Mouse (Mus musculus): Measurements from ENCODE around the gene Ddi2. TPM values are rescaled to one million over a fixed set of nuclear protein-coding genes. Genes with fewer than 3 reads are reported as not detected.

Ddi2 gene
- polyA plus RNA-seq, 1 experiment = 21.9 TPM

DNA sequence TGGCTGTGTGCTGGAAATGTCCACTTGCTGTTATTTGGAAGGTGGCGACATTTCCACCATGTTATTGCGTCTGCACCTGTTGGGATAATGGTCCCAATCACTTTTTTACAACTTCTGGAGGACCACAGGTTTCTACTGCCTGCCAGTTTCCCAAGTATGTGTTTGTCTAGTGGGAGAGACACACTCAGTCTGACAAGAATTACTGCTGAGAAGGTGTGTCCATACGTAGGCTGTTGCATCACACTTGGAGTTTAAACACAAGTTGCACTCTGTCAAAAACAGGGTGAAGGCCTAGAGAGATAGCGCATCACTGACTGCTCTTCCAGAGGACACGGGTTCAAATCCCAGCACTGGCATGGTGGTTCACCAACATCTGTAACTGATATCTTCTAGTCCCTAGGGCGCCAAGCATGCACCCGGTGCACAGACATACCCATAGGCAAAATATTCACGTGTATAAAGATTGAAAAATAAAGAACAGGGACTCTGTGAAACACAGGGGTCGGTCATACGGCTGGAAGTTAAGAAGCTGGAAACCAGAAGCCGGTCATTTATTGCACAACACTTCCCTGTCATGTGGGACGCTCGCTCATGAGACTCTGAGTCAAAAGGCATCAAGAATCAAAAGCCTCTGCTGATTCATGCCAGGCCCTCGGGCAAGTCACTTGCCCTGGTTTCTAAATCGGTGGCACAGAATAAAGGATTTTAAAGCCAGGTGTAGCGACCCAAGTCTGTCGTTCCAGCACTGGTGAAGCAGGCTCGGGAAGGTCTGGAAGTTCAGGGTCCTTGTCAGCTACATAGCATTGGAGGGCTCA lies 53.1 kb downstream of the Ddi2 start:
- H3K27ac ChIP-seq (ENCODE audit: insufficient read depth, low read depth, low read length) = no peak overlapping the region
- no peak overlapping the region for H3K4me3 ChIP-seq (ENCODE audit: insufficient read depth, low read depth, low read length)
- H3K36me3 ChIP-seq (ENCODE audit: control insufficient read depth, insufficient read depth, low read length) = no peaks in the 10 kb centered on the region
- no peaks in the 10 kb centered on the region for H3K27me3 ChIP-seq (replicated peaks; ENCODE audit: control insufficient read depth, insufficient read depth, low read length)
- H3K4me1 ChIP-seq (ENCODE audit: control insufficient read depth, insufficient read depth, low read length) = no peaks in the 10 kb centered on the region
- TF ChIP-seq CTCF (conservative IDR thresholded peaks at IDR 0.05; ENCODE audit: insufficient read depth, insufficient read length, low read depth, low read length) (no peak), POLR2A (IDR thresholded peaks at IDR 0.05; ENCODE audit: low read depth, low read length) (no peak)
- peak; percentile 40 for DNase-seq
- WGBS = 79% methylated on average over 18 of the region's 18 CpGs

DNA sequence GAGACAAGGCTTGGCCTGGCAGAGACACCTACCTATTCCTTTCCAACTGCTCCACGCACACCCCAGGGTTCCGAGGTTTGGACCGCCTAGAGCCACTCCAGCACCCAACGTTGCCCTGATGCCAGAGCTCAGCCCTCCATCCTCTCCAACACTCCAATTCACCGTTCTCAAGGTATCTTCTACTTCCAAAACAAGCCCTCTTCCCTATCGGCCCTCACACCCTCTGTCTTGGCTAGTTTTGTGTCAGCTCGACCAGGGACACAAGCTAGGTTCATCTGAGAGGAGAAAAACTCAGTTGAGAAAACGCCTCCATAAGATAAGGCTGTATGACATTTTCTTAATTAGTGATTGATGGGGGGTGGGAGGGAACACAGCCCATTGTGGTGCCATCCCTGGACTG lies 58.4 kb downstream of the Ddi2 start, which contains the start of gene Plekhm2:
Gene Plekhm2, minus strand, starts transcription at position 101 of the 400 bp plus-strand sequence.
- H3K4me1 ChIP-seq (ENCODE audit: control insufficient read depth, insufficient read depth, low read length) = peaks cover 5% of the 10 kb centered on the region; the same call in 1 of the 2 replicates
- DNase-seq = no peak
- H3K27me3 ChIP-seq (replicated peaks; ENCODE audit: control insufficient read depth, insufficient read depth, low read length) = no peaks in the 10 kb centered on the region
- no peaks in the 10 kb centered on the region for H3K36me3 ChIP-seq (ENCODE audit: control insufficient read depth, insufficient read depth, low read length)
- peak within 1 kb of the TSS; percentile 53 for H3K27ac ChIP-seq (ENCODE audit: insufficient read depth, low read depth, low read length)
- peak within 1 kb of the TSS; percentile 89 for H3K4me3 ChIP-seq (ENCODE audit: insufficient read depth, low read depth, low read length)
- 73% methylated on average over 8 of the region's 8 CpGs for WGBS
- no peak for TF ChIP-seq CTCF (conservative IDR thresholded peaks at IDR 0.05; ENCODE audit: insufficient read depth, insufficient read length, low read depth, low read length)
- TF ChIP-seq POLR2A (IDR thresholded peaks at IDR 0.05; ENCODE audit: low read depth, low read length) = no peak

DNA sequence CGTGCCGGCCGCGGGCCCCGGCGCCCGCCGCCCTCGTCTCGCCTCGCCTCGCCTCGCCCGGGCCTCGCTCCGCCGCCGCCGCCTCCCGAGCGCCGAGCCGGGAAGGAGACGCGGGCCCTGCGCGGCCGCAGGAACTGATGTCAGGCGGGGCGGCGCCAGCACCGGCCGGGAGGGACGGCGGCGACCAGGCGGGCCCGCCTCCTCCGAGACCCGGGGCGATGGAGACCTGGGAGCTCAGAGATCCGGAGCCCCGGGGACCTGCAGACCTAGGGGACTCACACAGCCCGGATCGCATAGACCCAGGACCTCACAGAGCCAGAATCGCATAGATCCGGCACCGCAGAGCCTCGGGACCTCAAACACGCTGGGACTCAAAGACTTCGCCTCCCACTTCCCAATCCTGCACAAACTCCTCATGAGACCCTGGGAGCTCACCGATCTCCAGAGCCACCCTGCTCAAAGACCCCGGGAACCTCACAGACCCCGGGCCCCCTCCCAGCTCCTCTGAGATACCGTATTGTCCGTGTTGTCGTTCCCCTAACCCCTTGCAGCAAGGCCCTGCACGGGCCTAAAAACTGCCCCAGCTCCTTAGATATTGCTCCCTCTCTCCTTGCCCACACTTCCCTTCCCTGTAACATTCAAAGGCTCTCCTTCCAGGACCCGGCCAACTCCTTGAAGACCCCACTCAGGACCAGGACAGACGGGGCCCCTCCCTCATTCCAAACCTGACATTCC lies 59.0 kb downstream of the Ddi2 start:
- DNase-seq = peak; percentile 80
- Histone ChIP-seq H3K27me3 (replicated peaks; ENCODE audit: control insufficient read depth, insufficient read depth, low read length) (no peaks in the 10 kb centered on the region), H3K4me3 (ENCODE audit: insufficient read depth, low read depth, low read length) (peak overlapping the region; percentile 89), H3K4me1 (ENCODE audit: control insufficient read depth, insufficient read depth, low read length) (peaks cover 5% of the 10 kb centered on the region; the same call in 1 of the 2 replicates), H3K27ac (ENCODE audit: insufficient read depth, low read depth, low read length) (peak overlapping the region; percentile 53), H3K36me3 (ENCODE audit: control insufficient read depth, insufficient read depth, low read length) (no peaks in the 10 kb centered on the region)
- TF ChIP-seq POLR2A (IDR thresholded peaks at IDR 0.05; ENCODE audit: low read depth, low read length) (no peak), CTCF (conservative IDR thresholded peaks at IDR 0.05; ENCODE audit: insufficient read depth, insufficient read length, low read depth, low read length) (no peak)
- 2% methylated on average over 60 of the region's 60 CpGs for WGBS

DNA sequence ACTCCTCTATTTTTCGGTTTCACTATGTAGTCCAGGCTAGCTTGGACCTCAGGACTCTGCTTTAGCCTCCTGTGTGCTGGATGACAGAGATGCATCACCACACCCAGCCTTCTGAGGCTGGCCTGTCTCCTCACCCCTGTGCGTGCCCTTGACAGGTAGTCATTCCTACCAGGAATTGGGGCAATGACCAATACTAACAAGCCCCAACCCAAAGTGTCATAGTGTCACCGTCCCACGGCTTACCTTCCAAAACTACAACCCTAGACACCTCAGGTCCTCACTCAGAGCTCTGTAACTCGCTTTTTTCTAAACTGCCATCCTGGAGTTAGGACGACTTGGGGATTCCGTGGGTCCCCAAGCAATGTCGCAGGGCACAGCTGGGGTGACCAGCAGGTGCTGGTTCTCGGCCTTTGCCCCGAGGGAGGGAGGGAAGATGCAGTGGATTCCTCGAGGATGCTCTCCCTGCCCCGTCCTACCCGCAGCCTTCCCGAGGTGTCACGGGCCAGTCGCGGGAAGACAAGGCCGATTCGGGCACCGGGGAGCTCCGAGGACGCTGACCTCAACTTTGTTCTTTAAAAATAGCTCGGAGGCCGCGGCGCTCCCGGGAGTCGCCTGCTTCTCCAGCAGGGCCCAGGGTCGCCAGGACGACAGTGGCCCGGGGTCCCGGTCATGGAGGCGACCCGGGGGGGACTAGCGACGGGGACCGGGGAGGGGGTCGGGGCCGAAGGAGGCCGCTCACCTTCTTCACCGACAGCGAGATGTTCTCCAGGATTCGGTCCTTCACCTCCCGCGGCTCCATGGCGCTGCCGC lies 59.9 kb downstream of the Ddi2 start:
- WGBS = 3% methylated on average over 47 of the region's 47 CpGs
- H3K27ac ChIP-seq (ENCODE audit: insufficient read depth, low read depth, low read length) = peak overlapping the region; percentile 61
- no peak for TF ChIP-seq POLR2A (IDR thresholded peaks at IDR 0.05; ENCODE audit: low read depth, low read length)
- TF ChIP-seq CTCF (conservative IDR thresholded peaks at IDR 0.05; ENCODE audit: insufficient read depth, insufficient read length, low read depth, low read length) = no peak
- no peaks in the 10 kb centered on the region for H3K36me3 ChIP-seq (ENCODE audit: control insufficient read depth, insufficient read depth, low read length)
- peaks cover 5% of the 10 kb centered on the region; the same call in 1 of the 2 replicates for H3K4me1 ChIP-seq (ENCODE audit: control insufficient read depth, insufficient read depth, low read length)
- H3K27me3 ChIP-seq (replicated peaks; ENCODE audit: control insufficient read depth, insufficient read depth, low read length) = no peaks in the 10 kb centered on the region
- peak; percentile 37 for DNase-seq
- peak overlapping the region; percentile 89 for H3K4me3 ChIP-seq (ENCODE audit: insufficient read depth, low read depth, low read length)

DNA sequence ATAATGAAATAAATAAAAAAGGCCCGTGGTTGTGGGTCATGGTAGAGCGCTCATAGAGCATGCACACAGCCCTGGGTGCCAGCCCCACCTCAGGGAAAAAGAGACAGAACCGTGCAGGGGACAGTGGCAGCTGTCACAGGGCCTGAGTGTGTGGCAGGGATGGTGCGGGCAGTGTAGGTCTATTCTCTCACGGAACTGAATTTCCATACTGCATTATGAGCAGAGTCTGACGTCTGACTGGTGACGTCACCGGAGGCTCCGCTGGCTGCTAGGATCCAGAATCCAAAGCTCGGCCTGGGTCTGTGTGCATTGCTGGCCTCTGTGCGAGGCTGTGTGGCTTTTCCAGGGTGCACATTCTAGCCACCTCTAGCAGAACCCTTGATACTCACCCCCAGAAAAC lies 62.3 kb downstream of the Ddi2 start:
- Histone ChIP-seq H3K27me3 (replicated peaks; ENCODE audit: control insufficient read depth, insufficient read depth, low read length) (no peaks in the 10 kb centered on the region), H3K27ac (ENCODE audit: insufficient read depth, low read depth, low read length) (no peak overlapping the region), H3K36me3 (ENCODE audit: control insufficient read depth, insufficient read depth, low read length) (no peaks in the 10 kb centered on the region), H3K4me1 (ENCODE audit: control insufficient read depth, insufficient read depth, low read length) (peaks cover 10% of the 10 kb centered on the region; the same call in 1 of the 2 replicates), H3K4me3 (ENCODE audit: insufficient read depth, low read depth, low read length) (no peak overlapping the region)
- no peak for TF ChIP-seq POLR2A (IDR thresholded peaks at IDR 0.05; ENCODE audit: low read depth, low read length)
- no peak for TF ChIP-seq CTCF (conservative IDR thresholded peaks at IDR 0.05; ENCODE audit: insufficient read depth, insufficient read length, low read depth, low read length)
- DNase-seq = no peak
- WGBS = 85% methylated on average over 11 of the region's 11 CpGs

DNA sequence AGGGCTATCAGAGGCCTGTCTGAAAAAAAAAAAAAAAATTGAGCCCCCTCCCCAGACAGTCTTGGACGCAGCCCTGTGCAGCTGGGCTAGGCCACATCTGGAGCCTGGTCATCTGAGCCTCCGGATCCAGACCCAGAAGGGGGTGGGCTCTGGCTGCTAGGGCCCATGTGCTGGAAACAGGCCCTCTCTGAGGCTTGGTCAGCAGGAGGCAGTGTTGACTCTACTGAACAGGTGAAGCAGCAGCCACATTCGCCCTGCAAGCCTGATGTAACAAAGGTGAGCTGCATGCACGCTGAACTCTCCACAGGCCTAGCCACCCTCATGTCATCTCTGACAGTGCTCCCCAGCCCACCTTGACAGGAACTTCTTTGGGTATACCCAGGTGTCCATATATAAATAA lies 63.5 kb downstream of the Ddi2 start:
- Histone ChIP-seq H3K27me3 (replicated peaks; ENCODE audit: control insufficient read depth, insufficient read depth, low read length) (no peaks in the 10 kb centered on the region), H3K27ac (ENCODE audit: insufficient read depth, low read depth, low read length) (no peak overlapping the region), H3K4me1 (ENCODE audit: control insufficient read depth, insufficient read depth, low read length) (peaks cover 10% of the 10 kb centered on the region; the same call in 1 of the 2 replicates), H3K36me3 (ENCODE audit: control insufficient read depth, insufficient read depth, low read length) (no peaks in the 10 kb centered on the region), H3K4me3 (ENCODE audit: insufficient read depth, low read depth, low read length) (no peak overlapping the region)
- 60% methylated on average over 4 of the region's 4 CpGs for WGBS
- DNase-seq = no peak
- TF ChIP-seq CTCF (conservative IDR thresholded peaks at IDR 0.05; ENCODE audit: insufficient read depth, insufficient read length, low read depth, low read length) (peak; percentile 36), POLR2A (IDR thresholded peaks at IDR 0.05; ENCODE audit: low read depth, low read length) (no peak)

Measured in kidney, adult 2 months (tissue).